Mouse (Mus musculus): ENCODE data around the gene B3gnt6. TPM values are rescaled to one million over a fixed set of nuclear protein-coding genes. Genes with fewer than 3 reads are reported as not detected.
A peak's percentile ranks its signal among the peaks of the same experiment; 100 is the strongest.

Gene B3gnt6
- polyA plus RNA-seq, 1 experiment from 2014 or later, result not detected

GRCm38 (mm10) chr7:98174883-98175755 is 24.2 kb downstream of the B3gnt6 start:
- ATAC-seq (ENCODE audit: low FRiP score, low read depth), result no peak
- peaks cover 21% of the 10 kb centered on the region for H3K4me1 ChIP-seq
- H3K4me2 ChIP-seq (replicated peaks), result no peak overlapping the region
- no peaks in the 10 kb centered on the region for H3K36me3 ChIP-seq
- WGBS, result 76% methylated on average over 4 of the region's 4 CpGs
- H3K9ac ChIP-seq, result no peak overlapping the region
- H3K9me3 ChIP-seq, result no peaks in the 10 kb centered on the region
- no peaks in the 10 kb centered on the region for H3K27me3 ChIP-seq
- no peak overlapping the region for H3K27ac ChIP-seq
- H3K4me3 ChIP-seq, result no peak overlapping the region

GRCm38 (mm10) chr7:98173408-98173807 is 25.9 kb downstream of the B3gnt6 start:
- no peak for ATAC-seq (ENCODE audit: low FRiP score, low read depth)
- Histone ChIP-seq H3K4me3 (no peak overlapping the region), H3K27me3 (no peaks in the 10 kb centered on the region), H3K36me3 (no peaks in the 10 kb centered on the region), H3K9ac (no peak overlapping the region), H3K9me3 (no peaks in the 10 kb centered on the region), H3K27ac (no peak overlapping the region), H3K4me1 (peaks cover 21% of the 10 kb centered on the region), H3K4me2 (replicated peaks) (no peak overlapping the region)
- WGBS, result 65% methylated on average over 4 of the region's 4 CpGs

GRCm38 (mm10) chr7:98172661-98173060 is 26.6 kb downstream of the B3gnt6 start:
- no peaks in the 10 kb centered on the region for H3K9me3 ChIP-seq
- H3K4me3 ChIP-seq, result no peak overlapping the region
- no peak overlapping the region for H3K4me2 ChIP-seq (replicated peaks)
- H3K36me3 ChIP-seq, result no peaks in the 10 kb centered on the region
- H3K27me3 ChIP-seq, result no peaks in the 10 kb centered on the region
- H3K4me1 ChIP-seq, result peaks cover 18% of the 10 kb centered on the region
- no peak overlapping the region for H3K27ac ChIP-seq
- H3K9ac ChIP-seq, result no peak overlapping the region
- 81% methylated on average over 8 of the region's 8 CpGs for WGBS
- ATAC-seq (ENCODE audit: low FRiP score, low read depth), result no peak

- H3K9me3 ChIP-seq, result no peaks in the 10 kb centered on the region
- peak; percentile 46; the same call in 1 of the 2 replicates for ATAC-seq (ENCODE audit: low FRiP score, low read depth)
- H3K4me3 ChIP-seq, result no peak overlapping the region
- no peaks in the 10 kb centered on the region for H3K27me3 ChIP-seq
- no peaks in the 10 kb centered on the region for H3K36me3 ChIP-seq
- H3K9ac ChIP-seq, result peak overlapping the region; percentile 50; the same call in 1 of the 2 replicates
- H3K27ac ChIP-seq, result no peak overlapping the region
- H3K4me2 ChIP-seq (replicated peaks), result no peak overlapping the region
- peaks cover 10% of the 10 kb centered on the region for H3K4me1 ChIP-seq
- WGBS, result 38% methylated on average over 6 of the region's 6 CpGs
Measured at GRCm38 (mm10) chr7:98171141-98172073, 27.9 kb downstream of the B3gnt6 start.

GRCm38 (mm10) chr7:98164999-98165528 is 34.2 kb downstream of the B3gnt6 start:
- no peak overlapping the region for H3K4me2 ChIP-seq (replicated peaks)
- WGBS, result 54% methylated on average over 10 of the region's 10 CpGs
- H3K9me3 ChIP-seq, result no peaks in the 10 kb centered on the region
- peak; percentile 57; the same call in 1 of the 2 replicates for ATAC-seq (ENCODE audit: low FRiP score, low read depth)
- H3K27ac ChIP-seq, result peak overlapping the region; percentile 56; the same call in 1 of the 2 replicates
- no peaks in the 10 kb centered on the region for H3K36me3 ChIP-seq
- H3K4me1 ChIP-seq, result peaks cover 29% of the 10 kb centered on the region
- peak overlapping the region; percentile 46 for H3K9ac ChIP-seq
- no peaks in the 10 kb centered on the region for H3K27me3 ChIP-seq
- no peak overlapping the region for H3K4me3 ChIP-seq

GRCm38 (mm10) chr7:98164382-98164998 is 34.8 kb downstream of the B3gnt6 start:
- Histone ChIP-seq H3K9me3 (no peaks in the 10 kb centered on the region), H3K27me3 (no peaks in the 10 kb centered on the region; the same call in 1 of the 2 replicates), H3K4me1 (peaks cover 34% of the 10 kb centered on the region), H3K27ac (no peak overlapping the region), H3K36me3 (no peaks in the 10 kb centered on the region), H3K4me3 (no peak overlapping the region), H3K9ac (no peak overlapping the region), H3K4me2 (replicated peaks) (no peak overlapping the region)
- no peak for ATAC-seq (ENCODE audit: low FRiP score, low read depth)
- 69% methylated on average over 9 of the region's 9 CpGs for WGBS

- no peak overlapping the region for H3K4me3 ChIP-seq
- H3K9me3 ChIP-seq, result no peaks in the 10 kb centered on the region
- no peaks in the 10 kb centered on the region; the same call in 1 of the 2 replicates for H3K27me3 ChIP-seq
- H3K27ac ChIP-seq, result no peak overlapping the region
- no peaks in the 10 kb centered on the region for H3K36me3 ChIP-seq
- H3K9ac ChIP-seq, result no peak overlapping the region
- no peak for ATAC-seq (ENCODE audit: low FRiP score, low read depth)
- 45% methylated on average over 3 of the region's 3 CpGs for WGBS
- H3K4me2 ChIP-seq (replicated peaks), result no peak overlapping the region
- peaks cover 40% of the 10 kb centered on the region for H3K4me1 ChIP-seq
Measured at GRCm38 (mm10) chr7:98163700-98164099, 35.6 kb downstream of the B3gnt6 start.

- Histone ChIP-seq H3K36me3 (no peaks in the 10 kb centered on the region), H3K4me3 (no peak overlapping the region), H3K27ac (no peak overlapping the region), H3K9me3 (no peaks in the 10 kb centered on the region), H3K9ac (no peak overlapping the region), H3K27me3 (no peaks in the 10 kb centered on the region; the same call in 1 of the 2 replicates), H3K4me2 (replicated peaks) (no peak overlapping the region), H3K4me1 (peaks cover 49% of the 10 kb centered on the region)
- 78% methylated on average over 6 of the region's 6 CpGs for WGBS
- ATAC-seq (ENCODE audit: low FRiP score, low read depth), result no peak
Measured at GRCm38 (mm10) chr7:98162239-98162638, 37.0 kb downstream of the B3gnt6 start.

- H3K27me3 ChIP-seq, result no peaks in the 10 kb centered on the region; the same call in 1 of the 2 replicates
- no peak overlapping the region for H3K4me3 ChIP-seq
- ATAC-seq (ENCODE audit: low FRiP score, low read depth), result no peak
- 43% methylated on average over 8 of the region's 8 CpGs for WGBS
- no peaks in the 10 kb centered on the region for H3K9me3 ChIP-seq
- H3K27ac ChIP-seq, result no peak overlapping the region
- H3K4me1 ChIP-seq, result peaks cover 49% of the 10 kb centered on the region
- no peaks in the 10 kb centered on the region for H3K36me3 ChIP-seq
- H3K4me2 ChIP-seq (replicated peaks), result no peak overlapping the region
- H3K9ac ChIP-seq, result 0 out of 2 replicates have a peak overlapping the region, but pooled peaks have one; percentile 25
Measured at GRCm38 (mm10) chr7:98160041-98160740, 39.1 kb downstream of the B3gnt6 start.

- H3K4me1 ChIP-seq, result peaks cover 44% of the 10 kb centered on the region
- no peak for ATAC-seq (ENCODE audit: low FRiP score, low read depth)
Measured at GRCm38 (mm10) chr7:98158481-98158880, 40.8 kb downstream of the B3gnt6 start.

More at GRCm38 (mm10) chr7:98158481-98158880, 40.8 kb downstream of the B3gnt6 start:
- no peak overlapping the region for H3K9ac ChIP-seq
- H3K4me3 ChIP-seq, result no peak overlapping the region
- 27% methylated on average over 8 of the region's 8 CpGs for WGBS
- no peaks in the 10 kb centered on the region for H3K36me3 ChIP-seq
- H3K27ac ChIP-seq, result no peak overlapping the region
- H3K27me3 ChIP-seq, result no peaks in the 10 kb centered on the region; the same call in 1 of the 2 replicates
- no peaks in the 10 kb centered on the region for H3K9me3 ChIP-seq
- no peak overlapping the region for H3K4me2 ChIP-seq (replicated peaks)

Data from limb, embryonic 13.5 days (tissue).